8 mouse cellular contexts compared by ENCODE assay signal in genomic region chr10:69351842-69352211, GRCm38 (mm10). TPM values are rescaled to one million over a fixed set of nuclear protein-coding genes. Genes with fewer than 3 reads are reported as not detected.
DNase-seq lines count a peak whose midpoint lies in the region; ATAC-seq and TF ChIP-seq lines count a peak whose summit lies in the region.

No protein-coding gene starts in this region.

- H3ac ChIP-seq in C2C12 (ENCODE audit: control insufficient read depth, insufficient read length, low read depth), result peak overlapping the region; percentile 99

- ATAC-seq in liver, embryonic 12.5 days, result no peak

- H3K4me3 ChIP-seq in heart, embryonic 10.5 days, result peak overlapping the region; percentile 97
- H3K4me3 ChIP-seq in C2C12 (ENCODE audit: insufficient read depth, poor library complexity, severe bottlenecking), result peak overlapping the region; percentile 100
- peak overlapping the region; percentile 97 for H3K4me3 ChIP-seq in forebrain, embryonic 10.5 days
- peak overlapping the region; percentile 93 for H3K4me3 ChIP-seq in liver, embryonic 12.5 days

- no peaks in the 10 kb centered on the region for H3K9me3 ChIP-seq in heart, embryonic 10.5 days
- no peaks in the 10 kb centered on the region for H3K9me3 ChIP-seq in forebrain, embryonic 10.5 days
- no peaks in the 10 kb centered on the region; the same call in 1 of the 2 replicates for H3K9me3 ChIP-seq in liver, embryonic 12.5 days (replicated peaks)

- no peak for DNase-seq in heart, embryonic 10.5 days (ENCODE audit: low spot score)
- no peak for DNase-seq in heart, adult 11 months
- DNase-seq in forebrain, embryonic 10.5 days (ENCODE audit: extremely low spot score, low spot score), result no peak
- DNase-seq in MN1 (ENCODE audit: low spot score), result no peak
- DNase-seq in thymus, adult 18-20 months, result no peak
- DNase-seq in layer of hippocampus, postnatal 10 days (ENCODE audit: low spot score in 2 of 2), result no peak

- no peak for TF ChIP-seq CTCF in C2C12 (IDR thresholded peaks at IDR 0.05; ENCODE audit: control insufficient read depth, insufficient read depth, insufficient read length)

- H3K9ac ChIP-seq in liver, embryonic 12.5 days, result peak overlapping the region; percentile 96

- peaks cover 58% of the 10 kb centered on the region for H3K79me3 ChIP-seq in C2C12 (ENCODE audit: low read depth)

- peak overlapping the region; percentile 88 for H3K4me2 ChIP-seq in liver, embryonic 12.5 days

- H3K27ac ChIP-seq in heart, embryonic 10.5 days, result peak overlapping the region; percentile 98
- H3K27ac ChIP-seq in forebrain, embryonic 10.5 days, result peak overlapping the region; percentile 98
- peak overlapping the region; percentile 90 for H3K27ac ChIP-seq in liver, embryonic 12.5 days

- no peaks in the 10 kb centered on the region for H3K27me3 ChIP-seq in heart, embryonic 10.5 days (ENCODE audit: insufficient read depth, poor library complexity, severe bottlenecking)
- no peaks in the 10 kb centered on the region for H3K27me3 ChIP-seq in C2C12 (ENCODE audit: control insufficient read depth, insufficient read depth, insufficient read length)
- H3K27me3 ChIP-seq in forebrain, embryonic 10.5 days (ENCODE audit: poor library complexity, severe bottlenecking), result no peaks in the 10 kb centered on the region
- no peaks in the 10 kb centered on the region for H3K27me3 ChIP-seq in liver, embryonic 12.5 days (replicated peaks)

- H3K79me2 ChIP-seq in C2C12 (ENCODE audit: control insufficient read depth, insufficient read depth), result peaks cover 59% of the 10 kb centered on the region

- peaks cover 44% of the 10 kb centered on the region for H3K36me3 ChIP-seq in heart, embryonic 10.5 days
- peaks cover 48% of the 10 kb centered on the region for H3K36me3 ChIP-seq in C2C12 (ENCODE audit: control insufficient read depth, insufficient read depth)
- peaks cover 44% of the 10 kb centered on the region for H3K36me3 ChIP-seq in forebrain, embryonic 10.5 days (replicated peaks)
- H3K36me3 ChIP-seq in liver, embryonic 12.5 days, result peaks cover 44% of the 10 kb centered on the region

- under 1% methylated on average over 11 of the region's 11 CpGs for WGBS in heart, embryonic 10.5 days
- under 1% methylated on average over 11 of the region's 11 CpGs for WGBS in forebrain, embryonic 10.5 days
- under 1% methylated on average over 11 of the region's 11 CpGs for WGBS in liver, embryonic 12.5 days (ENCODE audit: insufficient replicate concordance)

- H3K4me1 ChIP-seq in heart, embryonic 10.5 days, result peaks cover 29% of the 10 kb centered on the region
- H3K4me1 ChIP-seq in forebrain, embryonic 10.5 days, result peaks cover 40% of the 10 kb centered on the region
- peaks cover 48% of the 10 kb centered on the region for H3K4me1 ChIP-seq in liver, embryonic 12.5 days

TF ChIP-seq in C2C12, 6 proteins besides CTCF, POLR2A, EP300 and RAD21:
- no peak for TF ChIP-seq MYOG (IDR thresholded peaks at IDR 0.05; ENCODE audit: control insufficient read depth, extremely low read depth, insufficient read length)

RNA-seq across cellular contexts. Expression of gene Cdk1, which starts 0.9 kb away (rescaled TPM):
- polyA plus RNA-seq in heart, embryonic 10.5 days (2016; fragmentation: Nextera tagmentation; extraction: Ambion mirVana), result 411 and 465 TPM in 2 replicates
- 374 TPM for polyA plus RNA-seq in C2C12 (2012; fragmentation: generic; extraction: Trizol)
- polyA plus RNA-seq in forebrain, embryonic 10.5 days (2016; fragmentation: Nextera tagmentation; extraction: Ambion mirVana), result 542 and 548 TPM in 2 replicates
- 319 and 336 TPM in 2 replicates for polyA plus RNA-seq in liver, embryonic 12.5 days (2016; fragmentation: Nextera tagmentation; extraction: Ambion mirVana)
- total RNA-seq in layer of hippocampus, postnatal 10 days (2021), result 10 to 100 TPM in 1 of 2 experiments, 1 to 10 TPM in 1; 6.4 to 12.1 TPM

RNA-seq across cellular contexts. Expression of gene Ank3, which starts 46.7 kb away (rescaled TPM):
- polyA plus RNA-seq in heart, embryonic 10.5 days (2016; fragmentation: Nextera tagmentation; extraction: Ambion mirVana), result 54.8 and 74.8 TPM in 2 replicates
- 9.8 TPM for polyA plus RNA-seq in C2C12 (2012; fragmentation: generic; extraction: Trizol)
- 18.5 and 24.8 TPM in 2 replicates for polyA plus RNA-seq in forebrain, embryonic 10.5 days (2016; fragmentation: Nextera tagmentation; extraction: Ambion mirVana)
- polyA plus RNA-seq in liver, embryonic 12.5 days (2016; fragmentation: Nextera tagmentation; extraction: Ambion mirVana), result 9.2 and 10.0 TPM in 2 replicates
- total RNA-seq in layer of hippocampus, postnatal 10 days (2021), result 100 to 1,000 TPM; 457 to 507 TPM
